Mouse (Mus musculus) lung, adult 2 months (tissue): ENCODE measurements at regions not wholly inside any gene's neighbourhood (a gene's known extent, or its start where the extent isn't known, plus 50 kb on each side); places are given as distances from the start of the nearest gene placed in this dataset.

Source experiments
- CTCF ChIP-seq: fragments of 200-500 bp; IDR thresholded peaks from 2 replicates; pipeline ENCODE4 v1.5.1; 2011; ENCODE audit warnings: mild to moderate bottlenecking, low read length, control low read depth; ENCODE audit not compliant: insufficient read depth
- POLR2A ChIP-seq: fragments of 200-500 bp; IDR thresholded peaks from 2 replicates; pipeline ENCODE4 v1.6.1; 2011; ENCODE audit warnings: low read depth, mild to moderate bottlenecking, control low read depth, low read length, borderline replicate concordance; ENCODE audit errors: extremely low read depth

GRCm38 (mm10) chr7:83078695-83079094 is 211.6 kb downstream of the Mex3b start:
- TF ChIP-seq POLR2A (no peak), CTCF (no peak)
